Mouse (Mus musculus) MEL (cell line): ENCODE results near the gene B3gnt6. TPM values are rescaled to one million over a fixed set of nuclear protein-coding genes. Genes with fewer than 3 reads are reported as not detected.
A peak's percentile ranks its signal among the peaks of the same experiment; 100 is the strongest.

Experiments used
- DNase-seq: peaks from one replicate; pipeline ENCODE4 v3.0.0; 2011; ENCODE audit warnings: low read depth, low spot score
- H3K27ac ChIP-seq: 2 replicates; pipeline ENCODE4 v1.5.1; 2012; ENCODE audit warnings: low read depth, mild to moderate bottlenecking, control low read depth, low read length, moderate library complexity; ENCODE audit not compliant: control insufficient read depth
- H3K27me3 ChIP-seq, 2 experiments: fragments of 150-350 bp in 1 of 2; sonication (generic) in 1 of 2; 2 replicates each; pipeline ENCODE4 v1.6.1; 2012; ENCODE audit warnings: low read length in 2 of 2, mild to moderate bottlenecking in 2 of 2, improper control_type of control experiment in 1 of 2, moderate library complexity in 1 of 2; ENCODE audit not compliant: insufficient read depth in 2 of 2, control insufficient read depth in 1 of 2
- H3K36me3 ChIP-seq, 2 experiments: 2 replicates each; pipeline ENCODE4 v1.6.1; 2012 to 2014; ENCODE audit warnings: low read length in 2 of 2, improper control_type of control experiment in 1 of 2, inconsistent platforms in 1 of 2, mild to moderate bottlenecking in 1 of 2; ENCODE audit not compliant: insufficient read depth in 2 of 2, control insufficient read depth in 1 of 2
- H3K4me1 ChIP-seq, 2 experiments: fragments of 150-350 bp in 1 of 2; sonication (generic) in 1 of 2; 2 replicates each; pipeline ENCODE4 v1.6.1; 2012; ENCODE audit warnings: low read length in 2 of 2, improper control_type of control experiment in 1 of 2, mild to moderate bottlenecking in 1 of 2; ENCODE audit not compliant: insufficient read depth in 2 of 2, control insufficient read depth in 1 of 2
- H3K4me3 ChIP-seq, 2 experiments: fragments of 150-350 bp in 1 of 2; sonication (generic) in 1 of 2; 2 replicates each; pipeline ENCODE4 v1.5.1; 2012; ENCODE audit warnings: low read depth in 2 of 2, low read length in 2 of 2, mild to moderate bottlenecking in 2 of 2, moderate library complexity in 2 of 2, control low read depth in 1 of 2, improper control_type of control experiment in 1 of 2; ENCODE audit not compliant: control insufficient read depth in 1 of 2, insufficient read depth in 1 of 2
- H3K79me2 ChIP-seq: 2 replicates; pipeline ENCODE4 v1.6.1; 2012; ENCODE audit warnings: mild to moderate bottlenecking, low read length, moderate library complexity; ENCODE audit not compliant: control insufficient read depth, poor library complexity, insufficient read depth
- H3K9ac ChIP-seq: 2 replicates; pipeline ENCODE4 v1.6.1; 2012; ENCODE audit warnings: low read depth, mild to moderate bottlenecking, control low read depth, low read length, moderate library complexity; ENCODE audit not compliant: control insufficient read depth, poor library complexity, severe bottlenecking
- H3K9me3 ChIP-seq: fragments of 150-350 bp; sonication (generic); replicated peaks from 2 replicates; pipeline ENCODE4 v1.6.1; 2012; ENCODE audit warnings: mild to moderate bottlenecking, low read length, improper control_type of control experiment, moderate library complexity; ENCODE audit not compliant: insufficient read depth
- BHLHE40 ChIP-seq: IDR thresholded peaks from 2 replicates; pipeline ENCODE4 v1.6.1; 2012; ENCODE audit warnings: low read depth, mild to moderate bottlenecking, inconsistent platforms, low read length, improper control_type of control experiment, borderline replicate concordance
- CHD1 ChIP-seq: IDR thresholded peaks from 2 replicates; pipeline ENCODE4 v1.6.1; 2012; ENCODE audit warnings: low read depth, mild to moderate bottlenecking, inconsistent platforms, low read length, improper control_type of control experiment
- CTCF ChIP-seq, 3 experiments: IDR thresholded peaks in 2 of 3; conservative IDR thresholded peaks in 1 of 3; 2 replicates each; pipeline ENCODE4 v1.5.1; 2011 to 2012; ENCODE audit warnings: low read length in 3 of 3, low read depth in 2 of 3, mild to moderate bottlenecking in 2 of 3, improper control_type of control experiment in 1 of 3, inconsistent platforms in 1 of 3, mixed read lengths in 1 of 3, moderate library complexity in 1 of 3; ENCODE audit not compliant: control insufficient read depth in 1 of 3, insufficient read depth in 1 of 3, poor library complexity in 1 of 3, severe bottlenecking in 1 of 3
- E2F4 ChIP-seq: IDR thresholded peaks from 2 replicates; pipeline ENCODE4 v1.6.1; 2011; ENCODE audit warnings: low read depth, low read length, improper control_type of control experiment, borderline replicate concordance
- EP300 ChIP-seq, 2 experiments: IDR thresholded peaks; 2 replicates each; pipeline ENCODE4 v1.6.1; 2011; ENCODE audit warnings: improper control_type of control experiment in 2 of 2, low read length in 2 of 2, low read depth in 1 of 2, mild to moderate bottlenecking in 1 of 2
- ETS1 ChIP-seq: IDR thresholded peaks from 2 replicates; pipeline ENCODE4 v1.6.1; 2012; ENCODE audit warnings: low read depth, mild to moderate bottlenecking, inconsistent platforms, low read length, improper control_type of control experiment, moderate library complexity
- GABPA ChIP-seq: IDR thresholded peaks from 2 replicates; pipeline ENCODE4 v1.6.1; 2012; ENCODE audit warnings: low read depth, mild to moderate bottlenecking, inconsistent platforms, low read length, improper control_type of control experiment, moderate library complexity
- GATA1 ChIP-seq: IDR thresholded peaks from 2 replicates; pipeline ENCODE4 v1.6.1; 2011; ENCODE audit warnings: low read depth, low read length, improper control_type of control experiment
- HCFC1 ChIP-seq: IDR thresholded peaks from 2 replicates; pipeline ENCODE4 v1.6.1; 2012; ENCODE audit warnings: low read depth, mild to moderate bottlenecking, inconsistent platforms, low read length, improper control_type of control experiment, moderate library complexity
- JUND ChIP-seq: IDR thresholded peaks from 2 replicates; pipeline ENCODE4 v1.6.1; 2011; ENCODE audit warnings: low read depth, mild to moderate bottlenecking, improper control_type of control experiment, low read length
- KAT2A ChIP-seq: conservative IDR thresholded peaks from 2 replicates; pipeline ENCODE4 v1.6.1; 2012; ENCODE audit warnings: low read depth, low read length, improper control_type of control experiment, inconsistent platforms
- MAX ChIP-seq: IDR thresholded peaks from 2 replicates; pipeline ENCODE4 v1.6.1; 2011; ENCODE audit warnings: low read length, improper control_type of control experiment
- MEF2A ChIP-seq: IDR thresholded peaks from 2 replicates; pipeline ENCODE4 v1.6.1; 2014; ENCODE audit warnings: low read depth, mild to moderate bottlenecking, inconsistent platforms, low read length, improper control_type of control experiment; ENCODE audit not compliant: poor library complexity, insufficient replicate concordance, severe bottlenecking; ENCODE audit errors: extremely low read depth
- MYB ChIP-seq: IDR thresholded peaks from 2 replicates; pipeline ENCODE4 v1.6.1; 2011; ENCODE audit warnings: mild to moderate bottlenecking, low read depth, low read length, improper control_type of control experiment
- MYC ChIP-seq: IDR thresholded peaks from 2 replicates; pipeline ENCODE4 v1.6.1; 2011; ENCODE audit warnings: low read depth, mild to moderate bottlenecking, low read length, improper control_type of control experiment, moderate library complexity
- NELFE ChIP-seq: IDR thresholded peaks from 2 replicates; pipeline ENCODE4 v1.6.1; 2011; ENCODE audit warnings: low read depth, low read length, improper control_type of control experiment
- POLR2AphosphoS2 ChIP-seq: IDR thresholded peaks from 2 replicates; pipeline ENCODE4 v1.6.1; 2011; ENCODE audit warnings: low read length, improper control_type of control experiment
- RCOR1 ChIP-seq: IDR thresholded peaks from 2 replicates; pipeline ENCODE4 v1.6.1; 2012; ENCODE audit warnings: low read depth, mild to moderate bottlenecking, inconsistent platforms, low read length, improper control_type of control experiment
- SIN3A ChIP-seq: IDR thresholded peaks from 2 replicates; pipeline ENCODE4 v1.6.1; 2012; ENCODE audit warnings: low read length, improper control_type of control experiment, inconsistent platforms
- SMC3 ChIP-seq: IDR thresholded peaks from 2 replicates; pipeline ENCODE4 v1.6.1; 2011; ENCODE audit warnings: low read depth, low read length, improper control_type of control experiment
- TBP ChIP-seq: IDR thresholded peaks from 2 replicates; pipeline ENCODE4 v1.8.0; 2011; ENCODE audit warnings: low read depth, low read length, improper control_type of control experiment
- TCF12 ChIP-seq: IDR thresholded peaks from 2 replicates; pipeline ENCODE4 v1.6.1; 2014; ENCODE audit warnings: low read depth, mild to moderate bottlenecking, inconsistent platforms, low read length, improper control_type of control experiment, moderate library complexity
- USF1 ChIP-seq: IDR thresholded peaks from 2 replicates; pipeline ENCODE4 v1.6.1; 2014; ENCODE audit warnings: low read depth, mild to moderate bottlenecking, inconsistent platforms, low read length, improper control_type of control experiment, moderate library complexity
- USF2 ChIP-seq, 2 experiments: IDR thresholded peaks; 2 replicates each; pipeline ENCODE4 v1.6.1; 2011 to 2012; ENCODE audit warnings: improper control_type of control experiment in 2 of 2, low read length in 2 of 2, borderline replicate concordance in 1 of 2, inconsistent platforms in 1 of 2, low read depth in 1 of 2, mild to moderate bottlenecking in 1 of 2; ENCODE audit not compliant: insufficient read depth in 1 of 2
- polyA plus RNA-seq, 2 experiments: library from polyadenylated mRNA; stranded (reverse) in 1 of 2; unstranded in 1 of 2; fragments of >175 nt in 1 of 2; fragments of >200 nt in 1 of 2; gene quantifications; 2 replicates each; pipeline versions ENCODE4 v1.2.1 to v1.2.4; 2012; ENCODE audit warnings: low replicate concordance in 2 of 2, low read depth in 1 of 2; ENCODE audit not compliant: insufficient read length in 2 of 2, insufficient read depth in 1 of 2, missing spikeins in 1 of 2
- total RNA-seq: library from RNA; depleted of rRNA; stranded (reverse); fragments of 300-350 nt; gene quantifications from 2 replicates; pipeline ENCODE4 v1.2.3, GENCODE M21; 2012

Gene B3gnt6
- total and polyA plus RNA-seq, 3 experiments = 0.08 to 0.12 TPM; not detected in 1

GRCm38 (mm10) chr7:98163700-98164099 lies 35.6 kb downstream of the B3gnt6 start:
- H3K27me3 ChIP-seq = no peaks in the 10 kb centered on the region
- H3K9me3 ChIP-seq = no peaks in the 10 kb centered on the region
- H3K4me1 ChIP-seq = peaks cover 0 to 6% of the 10 kb centered on the region in 2 experiments; a peak in 1 of 4 replicates
- DNase-seq = peak; percentile 51
- no peaks in the 10 kb centered on the region; a peak in 1 of 4 replicates for H3K36me3 ChIP-seq
- H3K9ac ChIP-seq = no peak overlapping the region
- H3K4me3 ChIP-seq = no peak overlapping the region
- no peaks in the 10 kb centered on the region for H3K79me2 ChIP-seq
- no peak overlapping the region for H3K27ac ChIP-seq
- TF ChIP-seq ETS1 (0 out of 2 replicates have a peak, but pooled peaks have one; percentile 26), MAX (no peak), E2F4 (no peak), SMC3 (no peak), HCFC1 (no peak), TCF12 (no peak), GATA1 (peak; percentile 57), BHLHE40 (no peak), MYC (no peak), RCOR1 (peak; percentile 81; the same call in 1 of the 2 replicates)
- TF ChIP-seq, all 39 proteins: peak for 3

- no peak overlapping the region for H3K4me3 ChIP-seq
- H3K27me3 ChIP-seq = no peaks in the 10 kb centered on the region
- TF ChIP-seq POLR2AphosphoS2 = no peak
- TF ChIP-seq MYC = no peak
- no peak for TF ChIP-seq ETS1
- TF ChIP-seq GABPA = no peak
- TF ChIP-seq MYB = no peak
- TF ChIP-seq NELFE = no peak
- TF ChIP-seq E2F4 = no peak
- TF ChIP-seq MEF2A = no peak
- no peak for TF ChIP-seq JUND
- TF ChIP-seq CTCF (IDR thresholded peaks at IDR 0.05 in 2 of 3, conservative IDR thresholded peaks at IDR 0.05 in 1 of 3; ENCODE audit: control insufficient read depth in 1 of 3, insufficient read depth in 1 of 3, low read depth in 2 of 3, low read length in 3 of 3, poor library complexity in 1 of 3, severe bottlenecking in 1 of 3) = no peak
- no peak for TF ChIP-seq KAT2A
- TF ChIP-seq CHD1 = no peak
- no peak for TF ChIP-seq HCFC1
- no peak for TF ChIP-seq USF1
- no peak for TF ChIP-seq USF2 (IDR thresholded peaks at IDR 0.05; ENCODE audit: borderline replicate concordance in 1 of 2, insufficient read depth in 1 of 2, low read depth in 1 of 2, low read length in 2 of 2)
- TF ChIP-seq SIN3A = no peak
- TF ChIP-seq RCOR1 = no peak
- no peak for TF ChIP-seq TBP
- no peak for TF ChIP-seq EP300 (IDR thresholded peaks at IDR 0.05; ENCODE audit: low read depth in 1 of 2, low read length in 2 of 2)
- H3K36me3 ChIP-seq = peaks cover 0 to 2% of the 10 kb centered on the region in 2 experiments; a peak in 2 of 4 replicates
- no peak for DNase-seq
- peaks cover 0 to 11% of the 10 kb centered on the region in 2 experiments; a peak in 1 of 4 replicates for H3K4me1 ChIP-seq
- H3K9ac ChIP-seq = no peak overlapping the region
- no peaks in the 10 kb centered on the region for H3K9me3 ChIP-seq
- no peak overlapping the region for H3K27ac ChIP-seq
- H3K79me2 ChIP-seq = no peaks in the 10 kb centered on the region
Observed at GRCm38 (mm10) chr7:98162239-98162638, 37.0 kb downstream of the B3gnt6 start.
